Mouse (Mus musculus) adrenal gland, postnatal 14 days (tissue): ENCODE results near the gene Chchd4. TPM values are rescaled to one million over a fixed set of nuclear protein-coding genes. Genes with fewer than 3 reads are reported as not detected.

Experiments
- total RNA-seq: library from RNA; stranded (reverse); gene quantifications from 2 replicates; pipeline ENCODE4 v1.2.3, GENCODE M21; 2021

Gene Chchd4
- total RNA-seq, 1 experiment from 2014 or later, result 16.2 TPM

Other genes with a start within 250 kb of the Chchd4 start
- not detected in 2 replicates for gene Wnt7a, start 62.2 kb downstream of the Chchd4 start, total RNA-seq
- 27.6 and 34.2 TPM in 2 replicates for gene Tmem43, start 157 bp upstream of the Chchd4 start, total RNA-seq
- 12.5 and 14.6 TPM in 2 replicates for gene Xpc, start 42.3 kb upstream of the Chchd4 start, total RNA-seq
- gene Lsm3, start 42.4 kb upstream of the Chchd4 start, total RNA-seq, result 38.2 and 39.5 TPM in 2 replicates
- 259 and 278 TPM in 2 replicates for gene Slc6a6, start 210.5 kb upstream of the Chchd4 start, total RNA-seq